Mouse (Mus musculus): ENCODE results near the gene Sowaha.

- TF ChIP-seq POLR2A (IDR thresholded peaks at IDR 0.05; ENCODE audit: borderline replicate concordance, extremely low read depth, low read depth, low read length) (no peak), CTCF (IDR thresholded peaks at IDR 0.05; ENCODE audit: insufficient read depth, low read length) (no peak)
Measured at GRCm38 (mm10) chr11:53441921-53442320, 38.2 kb downstream of the Sowaha start.

Measured in lung, adult 2 months (tissue).